Mouse (Mus musculus): ENCODE data around the gene 4933403O08Rik. TPM values are rescaled to one million over a fixed set of nuclear protein-coding genes. Genes with fewer than 3 reads are reported as not detected.

The 4933403O08Rik gene
- total RNA-seq (2014; fragmentation: Nextera tagmentation): not detected in 2 replicates
- total RNA-seq (2017): not detected in 2 replicates

DNA sequence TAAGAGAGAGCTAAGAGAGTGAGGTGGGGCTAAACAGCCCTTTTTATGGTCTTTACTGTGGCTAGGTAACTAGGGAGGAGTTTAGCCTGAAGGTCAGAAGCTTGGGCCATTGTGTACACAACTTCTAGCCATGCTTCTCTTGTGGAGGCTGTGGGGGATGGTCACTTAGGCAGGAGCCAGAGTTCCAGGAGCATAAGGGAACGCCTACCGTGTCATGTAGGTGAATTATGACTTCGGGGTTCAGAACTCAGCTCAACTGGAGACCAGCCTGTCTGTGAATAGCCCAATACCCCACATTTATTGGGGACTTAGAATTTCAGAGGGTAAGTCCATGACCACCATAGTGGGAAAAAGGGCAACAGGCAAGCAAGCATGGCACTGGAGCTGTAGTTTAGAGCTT lies at the start of gene 4933403O08Rik:
TSS of gene 4933403O08Rik (plus strand) at position 301 of the 400 bp plus-strand sequence.
- ATAC-seq (replicated peaks; ENCODE audit: poor library complexity, severe bottlenecking): no peak

DNA sequence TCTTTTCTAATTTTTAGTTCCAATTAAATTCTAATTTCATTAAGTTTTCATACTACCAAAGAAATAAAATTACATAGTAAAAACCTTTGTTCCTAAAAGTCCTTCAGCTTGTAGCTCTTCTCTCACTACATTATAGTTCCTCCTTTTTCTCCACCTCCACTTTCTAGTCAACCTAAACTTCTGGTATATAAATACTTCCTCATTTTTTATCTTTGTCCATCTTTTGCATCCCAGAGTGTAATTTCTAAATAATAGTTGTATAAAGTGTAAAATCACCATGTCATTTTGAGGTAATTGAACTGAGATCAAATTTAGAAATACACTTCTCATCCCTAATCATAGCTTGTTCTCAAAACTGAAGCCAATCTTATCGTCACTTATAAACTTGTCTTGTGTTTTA lies 4.1 kb downstream of the 4933403O08Rik start:
- no peak for ATAC-seq (replicated peaks; ENCODE audit: poor library complexity, severe bottlenecking)

DNA sequence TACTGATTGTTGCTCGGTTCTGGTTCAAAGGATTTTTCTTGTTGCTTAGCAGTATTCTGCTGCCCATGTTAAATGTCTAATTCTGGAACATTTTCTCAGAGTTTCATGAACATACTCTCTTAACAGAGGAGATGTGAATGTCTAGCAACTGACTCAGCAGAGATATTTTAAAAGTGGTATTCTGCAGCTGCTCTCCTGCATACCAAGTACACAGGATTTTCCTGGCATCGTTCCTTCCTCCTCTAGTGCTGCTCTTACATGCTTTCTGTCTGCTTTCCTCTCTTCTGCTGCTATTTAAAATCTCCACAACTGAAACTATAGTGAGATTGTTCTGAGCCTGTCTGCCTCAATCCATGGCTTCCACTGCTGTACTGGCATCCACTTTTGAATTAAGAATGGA lies 16.7 kb downstream of the 4933403O08Rik start:
- ATAC-seq (replicated peaks; ENCODE audit: poor library complexity, severe bottlenecking): no peak

DNA sequence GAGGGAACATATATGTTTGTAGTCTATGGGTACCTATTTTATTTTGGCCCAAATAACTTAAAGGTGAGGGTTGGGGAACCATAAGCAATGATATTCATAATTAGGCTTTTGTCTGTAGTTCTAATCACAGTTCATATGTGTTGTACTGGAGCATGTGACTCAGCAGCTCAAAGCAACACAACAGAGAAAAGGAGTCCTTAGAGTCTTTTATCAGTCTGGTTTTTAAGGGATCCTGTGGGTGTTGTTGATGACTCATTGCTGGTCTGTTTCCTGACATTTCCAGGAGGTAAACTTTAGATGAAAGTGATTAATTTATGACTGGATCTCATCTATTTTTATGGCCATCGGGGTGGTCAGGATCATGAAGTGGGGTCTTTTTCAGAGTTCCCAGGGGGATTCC lies 34.7 kb downstream of the 4933403O08Rik start:
- no peak for ATAC-seq (replicated peaks; ENCODE audit: poor library complexity, severe bottlenecking)

Other genes with a start within 250 kb of the 4933403O08Rik start
- gene Tex16, start 228.0 kb upstream of the 4933403O08Rik start, total RNA-seq (2014; fragmentation: Nextera tagmentation): not detected in 2 replicates
- gene Tex16, start 228.0 kb upstream of the 4933403O08Rik start, total RNA-seq (2017): not detected in 2 replicates
- 24.3 and 31.5 TPM in 2 replicates for gene Apool, start 72.3 kb downstream of the 4933403O08Rik start, total RNA-seq (2014; fragmentation: Nextera tagmentation)
- 20.7 and 29.0 TPM in 2 replicates for gene Apool, start 72.3 kb downstream of the 4933403O08Rik start, total RNA-seq (2017)
- not detected in 2 replicates for gene Satl1, start 167.7 kb downstream of the 4933403O08Rik start, total RNA-seq (2014; fragmentation: Nextera tagmentation)
- gene Satl1, start 167.7 kb downstream of the 4933403O08Rik start, total RNA-seq (2017): not detected in 2 replicates